Mouse (Mus musculus): ENCODE measurements at regions not wholly inside any gene's neighbourhood (a gene's known extent, or its start where the extent isn't known, plus 50 kb on each side); places are given as distances from the start of the nearest gene placed in this dataset.

- no peak for DNase-seq (ENCODE audit: low spot score in 2 of 2)
These were observed 729.1 kb downstream of the Dhx35 start for GRCm38 (mm10) chr2:159523739-159524138.

DNA sequence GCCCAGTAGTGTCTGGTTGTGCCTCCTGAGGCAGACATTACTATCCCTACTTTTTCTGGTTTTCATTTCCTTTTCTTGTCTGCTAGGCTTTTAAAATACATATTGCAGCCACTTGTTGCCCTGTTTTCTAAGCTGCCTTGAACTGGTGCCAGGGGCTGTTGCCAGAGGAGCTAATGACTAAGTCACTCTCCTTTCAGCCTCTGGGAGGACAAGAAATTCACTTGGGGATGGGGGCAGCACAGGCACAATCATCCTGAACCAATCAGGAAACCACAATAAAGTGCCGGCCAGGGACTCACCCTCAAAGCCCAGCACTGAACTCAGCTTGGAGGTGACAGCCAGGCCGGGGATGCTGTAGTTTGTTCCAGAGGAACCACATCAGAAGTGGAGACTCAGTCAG lies 740.3 kb downstream of the Dhx35 start:
- DNase-seq (ENCODE audit: low spot score in 2 of 2) = peak; percentile 70 to 82

DNA sequence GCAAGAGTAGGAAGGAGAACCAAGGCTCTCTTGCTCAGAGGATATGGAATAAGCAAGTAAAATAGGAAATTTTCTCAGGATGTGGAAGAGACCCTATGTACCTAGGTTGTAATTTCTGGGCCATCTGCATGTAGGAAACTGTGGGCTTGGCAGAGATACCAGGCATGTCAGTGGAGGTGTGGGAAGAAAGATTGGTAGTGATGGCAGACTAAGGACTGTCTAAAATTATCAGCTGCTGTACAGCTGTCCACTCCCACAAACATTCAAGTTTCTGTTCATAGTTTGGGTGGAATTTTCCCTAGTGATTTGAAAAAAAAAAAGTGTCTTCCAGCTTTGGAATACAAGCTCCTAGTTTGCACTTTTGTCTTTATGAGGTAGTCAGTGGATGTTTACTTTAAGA lies 744.7 kb downstream of the Dhx35 start:
- no peak for DNase-seq (ENCODE audit: low spot score in 2 of 2)

DNA sequence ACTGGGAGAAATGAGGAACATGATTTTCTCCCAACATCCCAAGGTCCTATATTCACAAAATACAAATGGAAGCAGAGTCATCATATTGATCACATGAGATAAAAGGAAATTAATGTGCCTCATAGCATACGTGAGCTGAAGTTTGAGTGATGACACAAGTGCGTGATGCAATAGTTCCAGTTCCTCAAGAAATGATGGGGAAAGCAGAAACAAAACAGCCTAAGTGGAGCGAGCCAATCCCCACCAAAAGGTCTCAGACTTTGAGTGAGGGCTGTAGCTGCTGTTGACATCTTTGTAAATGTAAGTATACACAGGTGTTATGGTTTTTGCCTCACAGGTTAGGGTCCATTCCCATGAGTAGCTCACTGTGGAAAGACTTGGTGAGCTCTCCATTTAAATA lies 763.0 kb downstream of the Dhx35 start:
- DNase-seq (ENCODE audit: low spot score in 2 of 2) = no peak

DNA sequence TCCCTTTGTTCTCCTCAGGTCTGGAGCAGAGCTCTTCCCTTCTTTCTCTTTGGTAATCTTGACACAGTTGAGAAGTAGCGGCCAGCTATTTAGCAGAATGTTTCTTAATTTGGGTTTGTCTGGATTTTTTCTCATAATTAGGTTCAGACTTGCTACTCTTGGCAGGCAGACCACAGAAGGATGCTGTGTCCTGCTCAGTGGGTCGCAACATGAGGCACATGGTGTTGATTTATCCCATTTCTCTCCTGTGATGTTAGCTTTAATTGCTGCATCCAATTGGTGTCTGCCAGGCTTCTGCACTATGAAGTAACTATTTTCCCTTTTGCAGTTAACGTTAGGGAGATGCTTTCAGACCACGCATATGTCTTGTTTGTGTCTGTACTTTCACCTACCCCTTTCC lies 768.7 kb downstream of the Gm826 start:
- peak; percentile 40 to 46 for DNase-seq (ENCODE audit: low spot score in 2 of 2)

DNA sequence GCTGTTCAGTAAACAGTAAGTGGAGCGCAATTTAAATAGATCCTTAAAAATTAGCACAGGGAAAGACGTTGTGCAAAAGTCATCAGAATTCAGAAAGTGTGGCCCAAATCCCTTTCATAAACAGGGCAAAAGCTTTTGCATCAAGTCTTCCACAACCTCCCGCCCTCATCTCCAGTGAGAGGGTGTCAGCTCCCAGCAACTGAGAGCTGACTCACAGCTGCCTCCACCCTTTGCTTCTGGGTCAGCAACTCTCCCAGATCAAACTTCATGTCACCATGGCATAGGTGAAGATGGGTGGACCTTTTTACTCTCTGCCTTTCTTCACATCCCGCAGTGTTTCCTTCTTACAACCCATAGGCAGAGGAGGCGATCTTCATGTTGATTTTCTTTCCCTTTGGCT lies 768.0 kb downstream of the Gm826 start:
- peak in 1 of 2 experiments; percentile 41 for DNase-seq (ENCODE audit: low spot score in 2 of 2)

GRCm38 (mm10) chr2:159566461-159566860 lies 767.5 kb downstream of the Gm826 start:
- peak; percentile 74 to 82 for DNase-seq (ENCODE audit: low spot score in 2 of 2)

DNA sequence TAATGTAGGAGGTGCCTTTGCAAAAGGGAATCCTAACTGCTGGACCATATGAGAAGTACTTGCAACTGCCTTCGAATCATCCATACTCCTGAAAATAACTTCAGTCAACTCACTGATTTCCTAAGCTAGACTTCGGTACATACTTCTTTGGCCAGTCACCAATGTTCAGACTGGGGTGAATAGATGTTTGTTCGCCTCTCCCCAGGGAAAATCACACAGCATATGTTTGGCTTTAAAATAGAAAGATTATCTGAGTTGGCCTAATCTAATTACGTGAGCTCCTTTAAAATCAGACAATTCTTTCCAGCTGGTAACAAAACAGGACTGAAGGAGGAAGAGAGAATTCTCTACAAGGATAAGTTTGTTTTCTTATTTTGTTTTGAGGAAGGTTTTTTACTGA lies 765.6 kb downstream of the Gm826 start:
- no peak for DNase-seq (ENCODE audit: low spot score in 2 of 2)

DNA sequence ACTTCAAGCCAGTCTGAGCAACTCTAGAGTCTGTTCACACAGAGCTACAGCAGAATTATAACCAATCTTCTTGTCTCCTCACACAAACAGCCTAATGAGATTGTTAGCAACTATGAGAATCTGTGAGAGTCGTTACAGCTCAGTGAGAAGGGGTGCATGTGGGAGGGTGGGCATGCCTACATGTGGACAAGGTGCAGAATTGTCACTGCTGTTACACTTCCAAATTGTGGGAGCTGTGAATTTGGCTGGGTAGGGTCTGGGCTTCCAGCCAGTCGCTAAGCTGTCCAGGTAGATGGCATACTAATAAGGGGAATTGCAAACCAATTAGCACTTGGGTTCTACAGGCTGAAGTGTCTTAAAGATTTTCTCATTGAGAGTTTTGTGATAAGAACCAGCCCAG lies 762.1 kb downstream of the Gm826 start:
- DNase-seq (ENCODE audit: low spot score in 2 of 2) = no peak

DNA sequence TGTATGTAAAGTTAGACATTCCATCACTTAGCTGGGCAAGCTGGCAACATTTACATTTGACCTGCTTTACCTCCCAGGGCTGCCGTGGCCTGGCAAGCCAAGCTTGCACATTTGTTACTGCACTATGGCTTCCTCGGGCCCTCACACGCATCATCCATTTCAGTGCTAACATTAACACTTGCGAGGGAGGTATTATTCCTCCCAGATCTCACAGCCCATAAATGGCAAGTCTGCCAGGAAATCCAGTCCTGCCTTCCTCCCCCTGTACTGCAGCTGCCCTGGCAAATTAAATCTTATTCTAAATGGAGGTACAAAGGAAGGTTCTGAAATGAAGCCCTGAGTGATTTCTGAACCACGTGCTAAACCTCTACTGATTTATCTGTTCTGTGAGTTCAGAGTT lies 758.7 kb downstream of the Gm826 start:
- no peak for DNase-seq (ENCODE audit: low spot score in 2 of 2)

- DNase-seq (ENCODE audit: low spot score in 2 of 2) = no peak
These were observed 750.9 kb downstream of the Gm826 start for GRCm38 (mm10) chr2:159583103-159583502.

- DNase-seq (ENCODE audit: low spot score in 2 of 2) = no peak
These were observed 749.3 kb downstream of the Gm826 start for GRCm38 (mm10) chr2:159584641-159585040.

DNA sequence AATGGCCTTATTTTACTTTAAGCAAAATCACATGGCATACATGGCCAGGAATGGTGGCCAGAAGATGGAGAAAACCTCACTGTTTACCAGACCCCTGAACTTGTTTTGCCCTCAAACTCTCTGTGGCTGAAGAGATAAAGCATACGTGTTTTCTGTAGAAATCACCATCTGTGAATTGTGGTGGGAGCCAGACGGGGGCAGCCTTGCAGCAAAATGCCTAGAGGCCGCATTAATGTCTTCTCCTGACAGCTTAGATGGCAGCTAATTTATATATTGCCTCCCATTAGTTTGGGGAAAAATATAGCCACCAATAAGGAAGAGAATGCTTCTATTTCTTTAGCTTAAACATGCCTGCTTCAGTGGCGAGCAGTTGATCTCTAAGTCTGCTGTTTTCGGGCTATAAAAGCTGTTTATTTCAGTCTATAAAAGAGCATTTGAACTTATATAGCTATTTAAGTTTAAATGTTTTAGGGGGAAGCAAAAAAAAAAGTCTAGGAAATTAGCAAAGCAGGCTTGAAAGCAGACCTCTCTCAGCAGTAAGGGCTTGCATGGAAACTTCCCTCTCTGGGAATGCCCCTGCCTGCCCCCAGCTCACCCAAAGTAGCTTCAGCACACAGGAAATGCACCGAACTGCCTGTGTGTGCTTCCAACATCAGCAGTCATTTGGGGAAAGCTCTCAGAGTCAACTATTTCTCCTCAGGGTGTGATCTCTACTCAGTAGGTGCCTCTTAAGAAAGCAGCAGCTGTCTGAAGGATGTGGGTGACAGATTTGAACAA lies 747.1 kb downstream of the Gm826 start:
- DNase-seq (ENCODE audit: low spot score in 2 of 2) = no peak

DNA sequence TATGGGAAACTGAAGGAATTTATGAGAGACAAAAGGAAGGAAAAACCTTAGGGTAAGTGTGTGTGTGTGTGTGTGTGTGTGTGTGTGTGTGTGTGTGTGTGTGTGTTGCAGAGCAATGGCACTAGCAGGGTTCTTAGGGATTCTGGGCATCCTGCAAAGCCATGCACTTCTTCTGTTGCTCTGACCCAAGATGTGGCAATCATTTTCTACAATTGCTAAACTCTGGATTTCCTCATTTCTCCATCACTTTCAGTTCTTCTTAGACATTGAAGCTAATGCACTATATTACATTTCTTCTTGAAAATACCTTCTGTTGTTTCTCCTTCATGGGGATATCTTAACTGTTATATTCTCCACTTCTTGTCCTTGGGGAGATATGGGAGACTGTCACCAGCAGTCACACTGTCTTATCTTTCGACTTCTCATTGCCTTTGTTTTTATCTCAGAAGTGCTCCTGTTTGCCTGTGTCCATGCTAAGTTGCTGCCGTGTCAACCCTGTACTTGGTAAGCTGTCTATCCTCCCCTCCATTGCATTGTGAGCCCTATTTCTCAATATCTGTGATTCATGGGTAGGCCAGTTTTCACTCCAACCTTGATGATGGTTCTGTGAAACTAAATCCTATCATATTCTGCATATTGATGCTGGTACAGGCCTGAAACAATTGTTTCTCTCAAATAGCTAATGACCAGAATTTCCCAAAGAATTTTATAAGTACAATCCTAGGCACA lies 742.4 kb downstream of the Gm826 start:
- no peak for DNase-seq (ENCODE audit: low spot score in 2 of 2)

DNA sequence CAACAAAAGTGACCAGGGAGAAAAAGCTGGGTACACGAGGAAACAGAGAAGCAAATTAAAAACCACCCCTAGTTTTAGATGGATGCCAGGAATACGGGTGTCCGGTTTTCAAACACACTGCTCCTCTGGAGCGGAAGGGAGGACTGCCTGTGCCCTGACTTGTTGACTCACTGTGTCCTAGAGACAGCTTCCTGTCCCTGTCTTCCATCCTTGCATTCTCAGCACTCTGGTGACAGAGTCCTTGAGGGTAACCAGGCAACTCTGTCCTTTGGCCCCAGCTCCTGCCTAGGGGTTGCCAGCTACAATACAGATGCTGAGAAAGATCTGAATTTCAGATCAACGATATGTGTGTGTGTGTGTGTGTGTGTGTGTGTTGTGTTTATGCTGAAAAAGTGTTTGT lies 741.1 kb downstream of the Gm826 start:
- DNase-seq (ENCODE audit: low spot score in 2 of 2) = peak; percentile 44 to 60

GRCm38 (mm10) chr2:159596285-159596684 lies 737.7 kb downstream of the Gm826 start:
- no peak for DNase-seq (ENCODE audit: low spot score in 2 of 2)

GRCm38 (mm10) chr2:159598080-159598479 lies 735.9 kb downstream of the Gm826 start:
- DNase-seq (ENCODE audit: low spot score in 2 of 2) = peak in 1 of 2 experiments; percentile 11

- no peak for DNase-seq (ENCODE audit: low spot score in 2 of 2)
These were observed 726.8 kb downstream of the Gm826 start for GRCm38 (mm10) chr2:159607191-159607590.

DNA sequence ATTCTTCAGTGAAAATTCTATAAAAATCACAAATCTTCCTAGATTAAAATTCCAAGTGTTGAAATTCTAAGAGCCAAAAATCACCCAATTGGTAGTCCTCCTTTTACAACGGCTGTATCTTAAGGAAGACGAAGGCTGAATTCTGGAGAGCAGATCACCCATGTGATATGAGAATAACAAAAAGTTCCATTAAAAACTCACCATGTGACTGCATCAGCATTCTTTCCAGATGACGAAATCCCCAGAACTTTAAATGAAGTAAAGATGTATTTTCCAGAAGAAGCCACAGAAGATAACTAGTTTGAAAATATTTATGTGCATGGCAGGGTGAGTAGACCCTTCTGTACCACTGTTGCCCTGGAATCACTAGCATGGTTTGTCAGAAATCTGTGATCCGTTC lies 723.5 kb downstream of the Gm826 start:
- no peak for DNase-seq (ENCODE audit: low spot score in 2 of 2)

DNA sequence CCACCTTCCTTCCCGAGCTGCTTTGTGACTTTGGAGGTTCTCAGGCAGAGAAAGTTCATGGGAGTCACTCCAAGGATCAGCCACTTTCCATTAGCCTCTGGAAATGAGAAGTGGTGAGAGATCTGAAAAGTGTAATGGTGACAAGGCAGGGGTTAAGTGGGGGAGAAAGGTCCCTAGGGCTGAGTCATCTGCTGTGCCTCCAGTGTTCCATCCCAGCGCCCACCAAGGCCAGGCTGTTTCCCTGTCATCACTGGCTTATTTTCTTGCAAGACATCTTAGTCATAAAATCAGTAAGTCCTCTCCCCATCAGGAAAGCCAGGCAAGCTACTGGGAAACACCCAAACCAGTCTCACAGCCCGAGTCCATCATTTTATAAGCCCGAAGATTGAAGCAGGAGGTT lies 717.3 kb downstream of the Gm826 start:
- no peak for DNase-seq (ENCODE audit: low spot score in 2 of 2)

- DNase-seq (ENCODE audit: low spot score in 2 of 2) = no peak
These were observed 712.7 kb downstream of the Gm826 start for GRCm38 (mm10) chr2:159621261-159621660.

DNA sequence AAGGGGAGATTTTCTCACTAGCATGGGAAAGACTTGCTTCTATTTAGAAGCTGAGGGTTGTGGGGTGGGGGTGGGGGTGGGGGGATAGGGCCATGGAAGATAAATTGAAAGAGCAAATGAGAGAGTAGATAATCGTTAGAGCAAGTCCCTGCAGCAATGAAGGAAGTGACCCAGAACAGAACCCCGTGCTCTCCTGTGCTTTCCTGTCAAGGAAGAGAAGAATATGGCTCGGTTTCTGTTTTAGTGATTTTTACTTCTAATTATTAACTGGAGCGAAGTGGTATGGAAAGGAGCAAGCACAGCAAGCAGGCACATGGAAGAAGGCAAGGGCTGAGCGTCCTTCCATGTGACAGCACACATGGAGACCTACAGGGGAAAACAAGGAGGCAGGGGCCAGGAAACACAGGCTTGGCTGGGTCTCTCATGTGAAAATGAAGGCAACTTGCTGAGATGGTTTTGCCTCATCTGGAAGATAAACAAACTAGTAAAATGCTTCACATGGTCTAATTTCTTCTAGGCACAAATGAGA lies 711.8 kb downstream of the Gm826 start:
- no peak for DNase-seq (ENCODE audit: low spot score in 2 of 2)

- peak; percentile 16 to 47 for DNase-seq (ENCODE audit: low spot score in 2 of 2)
These were observed 708.7 kb downstream of the Gm826 start for GRCm38 (mm10) chr2:159625306-159625705.
